Mouse (Mus musculus) liver, adult 2 months (tissue): ENCODE data around the gene Abcg5. TPM values are rescaled to one million over a fixed set of nuclear protein-coding genes. Genes with fewer than 3 reads are reported as not detected.

Source experiments
- DNase-seq: peaks from one replicate; pipeline ENCODE4 v3.0.0-alpha.2; 2011; ENCODE audit warnings: low read depth, low spot score; ENCODE audit errors: extremely low read depth
- H3K27ac ChIP-seq: fragments of 200-500 bp; replicated peaks from 2 replicates; pipeline ENCODE4 v1.5.1; 2012; ENCODE audit warnings: low read depth, mild to moderate bottlenecking, control low read depth, inconsistent platforms, low read length; ENCODE audit not compliant: insufficient read depth
- H3K27me3 ChIP-seq: fragments of 200-500 bp; 2 replicates; pipeline ENCODE4 v1.6.1; 2012; ENCODE audit warnings: mild to moderate bottlenecking, moderate library complexity, low read length, inconsistent platforms; ENCODE audit not compliant: control insufficient read depth, insufficient read depth
- H3K36me3 ChIP-seq: fragments of 200-500 bp; 2 replicates; pipeline ENCODE4 v1.6.1; 2012; ENCODE audit warnings: low read length, inconsistent platforms; ENCODE audit not compliant: control insufficient read depth, insufficient read depth
- H3K4me1 ChIP-seq: fragments of 200-500 bp; 2 replicates; pipeline ENCODE4 v1.6.1; 2011; ENCODE audit warnings: low read length; ENCODE audit not compliant: control insufficient read depth, insufficient read depth
- H3K4me3 ChIP-seq: fragments of 200-500 bp; 2 replicates; pipeline ENCODE4 v1.5.1; 2011; ENCODE audit warnings: low read depth, mild to moderate bottlenecking, control low read depth, low read length, moderate library complexity; ENCODE audit not compliant: insufficient read depth
- H3K79me2 ChIP-seq: fragments of 200-500 bp; 2 replicates; pipeline ENCODE4 v1.6.1; 2012; ENCODE audit warnings: inconsistent platforms, mild to moderate bottlenecking, low read length, moderate library complexity; ENCODE audit not compliant: control insufficient read depth, insufficient read depth
- H3K9ac ChIP-seq: fragments of 200-500 bp; 2 replicates; pipeline ENCODE4 v1.6.1; 2012; ENCODE audit warnings: low read depth, mild to moderate bottlenecking, control low read depth, inconsistent platforms, low read length
- CTCF ChIP-seq: fragments of 200-500 bp; IDR thresholded peaks from 2 replicates; pipeline ENCODE4 v1.5.1; 2011; ENCODE audit warnings: low read depth, low read length, control low read depth
- POLR2A ChIP-seq: fragments of 200-500 bp; IDR thresholded peaks from 2 replicates; pipeline ENCODE4 v1.6.1; 2011; ENCODE audit warnings: low read length, control low read depth; ENCODE audit not compliant: insufficient read depth; ENCODE audit errors: extremely low read depth
- WGBS: fragments of 180-500 bp; shearing (Covaris S2); methylation state at CpG from one replicate; pipeline ENCODE4 v1.1.7; 2018; 5-methylcytosine and 5-hydroxymethylcytosine counted together
- polyA plus RNA-seq: library from polyadenylated mRNA; depleted of rRNA; stranded (reverse); fragments of >200 nt; gene quantifications from 2 replicates; pipeline ENCODE4 v1.2.3, GENCODE M21; 2012
- total RNA-seq: library from RNA; depleted of rRNA; stranded (reverse); fragments of >200 nt; gene quantifications from 2 replicates; pipeline ENCODE4 v1.2.3, GENCODE M21; 2014

Gene Abcg5
- total and polyA plus RNA-seq, 2 experiments: 118 to 133 TPM

DNA sequence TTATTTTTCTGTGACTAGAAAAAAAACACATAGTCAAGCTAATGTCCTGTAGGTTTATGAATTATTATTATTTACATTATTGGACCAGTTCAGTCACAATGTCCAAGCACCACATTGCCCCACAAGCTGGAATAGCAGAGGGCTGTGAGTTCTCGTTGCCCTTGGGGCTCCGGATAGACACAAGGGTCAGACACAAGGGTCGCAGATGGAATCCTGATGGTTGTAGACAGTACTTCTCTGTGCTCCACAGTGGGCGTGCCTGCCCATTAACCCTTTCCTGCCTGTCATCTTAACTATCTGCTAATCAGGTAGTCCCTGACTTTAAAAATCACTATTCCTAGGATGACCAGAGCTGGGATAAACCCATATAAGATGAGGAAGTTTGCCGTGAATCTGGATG, 24.6 kb downstream of the Abcg5 start:
- Histone ChIP-seq H3K4me1 (no peaks in the 10 kb centered on the region; the same call in 1 of the 2 replicates), H3K79me2 (no peaks in the 10 kb centered on the region), H3K27me3 (no peaks in the 10 kb centered on the region), H3K9ac (no peak overlapping the region), H3K27ac (no peak overlapping the region), H3K36me3 (peaks cover 8% of the 10 kb centered on the region; the same call in 1 of the 2 replicates), H3K4me3 (no peak overlapping the region)
- TF ChIP-seq CTCF: no peak
- TF ChIP-seq POLR2A: no peak
- DNase-seq: no peak
- WGBS: 63% methylated on average over 5 of the region's 5 CpGs

- TF ChIP-seq CTCF (no peak), POLR2A (no peak)
- Histone ChIP-seq H3K27ac (no peak overlapping the region), H3K27me3 (no peaks in the 10 kb centered on the region), H3K36me3 (peaks cover 7% of the 10 kb centered on the region; the same call in 1 of the 2 replicates), H3K4me1 (no peaks in the 10 kb centered on the region; the same call in 1 of the 2 replicates), H3K9ac (no peak overlapping the region), H3K4me3 (no peak overlapping the region), H3K79me2 (no peaks in the 10 kb centered on the region)
- DNase-seq: no peak
- 77% methylated on average over 7 of the region's 7 CpGs for WGBS
Observed at GRCm38 (mm10) chr17:84657782-84658181, 25.0 kb downstream of the Abcg5 start.

- TF ChIP-seq CTCF: no peak
- no peak for TF ChIP-seq POLR2A
- H3K27ac ChIP-seq: no peak overlapping the region
- H3K27me3 ChIP-seq: no peaks in the 10 kb centered on the region
- no peak for DNase-seq
- WGBS: 76% methylated on average over 3 of the region's 3 CpGs
- no peak overlapping the region for H3K9ac ChIP-seq
- no peaks in the 10 kb centered on the region for H3K79me2 ChIP-seq
- H3K4me1 ChIP-seq: no peaks in the 10 kb centered on the region; the same call in 1 of the 2 replicates
- no peak overlapping the region for H3K4me3 ChIP-seq
- peaks cover 7% of the 10 kb centered on the region; the same call in 1 of the 2 replicates for H3K36me3 ChIP-seq
Observed at GRCm38 (mm10) chr17:84657422-84657732, 25.4 kb downstream of the Abcg5 start.

- DNase-seq: no peak
- H3K9ac ChIP-seq: no peak overlapping the region
- H3K27ac ChIP-seq: no peak overlapping the region
- H3K4me3 ChIP-seq: no peak overlapping the region
- TF ChIP-seq POLR2A: no peak
- TF ChIP-seq CTCF: no peak
- H3K36me3 ChIP-seq: peaks cover 5% of the 10 kb centered on the region; the same call in 1 of the 2 replicates
- 80% methylated on average over 19 of the region's 19 CpGs for WGBS
- no peaks in the 10 kb centered on the region for H3K79me2 ChIP-seq
- H3K4me1 ChIP-seq: no peaks in the 10 kb centered on the region; the same call in 1 of the 2 replicates
- no peaks in the 10 kb centered on the region for H3K27me3 ChIP-seq
Observed at GRCm38 (mm10) chr17:84656653-84657421, 26.0 kb downstream of the Abcg5 start.

GRCm38 (mm10) chr17:84656205-84656604, 26.6 kb downstream of the Abcg5 start:
- no peak overlapping the region for H3K27ac ChIP-seq
- TF ChIP-seq CTCF (no peak), POLR2A (no peak)
- H3K27me3 ChIP-seq: no peaks in the 10 kb centered on the region

GRCm38 (mm10) chr17:84653544-84653943, 29.3 kb downstream of the Abcg5 start:
- peak; percentile 76 for DNase-seq
- TF ChIP-seq CTCF (no peak), POLR2A (no peak)
- WGBS: 41% methylated on average over 9 of the region's 9 CpGs
- H3K36me3 ChIP-seq: no peaks in the 10 kb centered on the region
- H3K4me3 ChIP-seq: no peak overlapping the region
- no peaks in the 10 kb centered on the region for H3K27me3 ChIP-seq
- H3K4me1 ChIP-seq: peaks cover 4% of the 10 kb centered on the region
- H3K9ac ChIP-seq: no peak overlapping the region
- no peak overlapping the region for H3K27ac ChIP-seq
- no peaks in the 10 kb centered on the region for H3K79me2 ChIP-seq

More at GRCm38 (mm10) chr17:84656205-84656604, 26.6 kb downstream of the Abcg5 start:
- no peaks in the 10 kb centered on the region; the same call in 1 of the 2 replicates for H3K36me3 ChIP-seq
- no peak overlapping the region for H3K4me3 ChIP-seq
- no peak overlapping the region for H3K9ac ChIP-seq
- H3K4me1 ChIP-seq: no peaks in the 10 kb centered on the region; the same call in 1 of the 2 replicates
- no peaks in the 10 kb centered on the region for H3K79me2 ChIP-seq
- no peak for DNase-seq
- WGBS: 75% methylated on average over 5 of the region's 5 CpGs
